Mouse (Mus musculus) heart, adult 18-20 months (tissue): ENCODE measurements around the gene Pla2g4f. TPM values are rescaled to one million over a fixed set of nuclear protein-coding genes. Genes with fewer than 3 reads are reported as not detected.

Experiments
- DNase-seq, 2 experiments: peaks; one replicate each; pipeline ENCODE4 v3.0.0; 2021 to 2022; ENCODE audit warnings: mixed read lengths in 1 of 2
- long read RNA-seq, 2 experiments: library from polyadenylated mRNA; stranded (forward); transcript quantifications; one replicate each; pipeline ENCODE4 v2.0.0; 2021
- total RNA-seq, 2 experiments: library from RNA; stranded (reverse); gene quantifications; 2 replicates each; pipeline ENCODE4 v1.2.3; 2021

Gene Pla2g4f
- total RNA-seq = under 1 TPM in 1 of 2 experiments, not detected in 1; 0.10 TPM
- long read RNA-seq, experiment 1 = 0 reads
- long read RNA-seq, experiment 2 = 0 reads

DNA sequence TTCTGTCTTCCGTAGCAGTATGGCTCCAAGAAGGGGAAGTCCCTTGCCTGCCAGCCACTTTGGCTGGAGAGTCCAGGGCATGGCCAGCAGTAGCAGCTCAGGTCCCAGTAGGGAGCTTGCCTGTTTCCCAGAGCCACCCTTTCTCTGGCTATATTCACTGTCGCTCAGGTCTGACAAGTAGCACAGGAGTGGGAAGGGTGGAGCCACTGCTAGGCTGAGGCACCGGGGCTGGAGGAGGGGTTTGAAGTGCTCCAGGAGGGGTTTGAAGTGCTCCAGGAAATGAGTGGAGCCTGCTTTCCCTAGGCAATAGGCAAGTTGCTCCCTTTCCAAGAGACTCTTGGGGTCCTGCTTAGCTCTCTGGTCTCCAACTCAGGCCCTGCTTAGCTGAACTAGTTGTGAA is at the start of gene Pla2g4f:
Gene Pla2g4f, minus strand, starts transcription at position 190 of the 400 bp plus-strand sequence.
- no peak for DNase-seq

DNA sequence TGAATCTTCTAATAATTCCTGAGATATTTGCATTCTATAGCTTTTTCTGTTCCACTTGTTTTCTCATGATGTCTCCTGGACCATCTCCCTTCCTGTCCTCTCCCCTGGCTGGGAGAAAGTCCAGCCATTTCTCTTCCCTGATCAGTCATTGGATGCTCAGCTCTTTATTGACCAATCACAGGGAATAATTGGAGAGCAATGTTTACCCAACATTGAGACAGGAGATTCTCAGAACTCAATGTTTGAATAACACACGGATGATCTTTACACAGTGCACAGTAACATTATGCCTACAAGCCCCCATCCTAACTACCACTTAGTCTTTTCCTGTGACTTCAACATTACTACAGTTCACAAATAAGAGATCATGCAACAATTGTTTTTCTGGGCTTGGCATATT is 46.5 kb upstream of the Pla2g4f start:
- no peak for DNase-seq

DNA sequence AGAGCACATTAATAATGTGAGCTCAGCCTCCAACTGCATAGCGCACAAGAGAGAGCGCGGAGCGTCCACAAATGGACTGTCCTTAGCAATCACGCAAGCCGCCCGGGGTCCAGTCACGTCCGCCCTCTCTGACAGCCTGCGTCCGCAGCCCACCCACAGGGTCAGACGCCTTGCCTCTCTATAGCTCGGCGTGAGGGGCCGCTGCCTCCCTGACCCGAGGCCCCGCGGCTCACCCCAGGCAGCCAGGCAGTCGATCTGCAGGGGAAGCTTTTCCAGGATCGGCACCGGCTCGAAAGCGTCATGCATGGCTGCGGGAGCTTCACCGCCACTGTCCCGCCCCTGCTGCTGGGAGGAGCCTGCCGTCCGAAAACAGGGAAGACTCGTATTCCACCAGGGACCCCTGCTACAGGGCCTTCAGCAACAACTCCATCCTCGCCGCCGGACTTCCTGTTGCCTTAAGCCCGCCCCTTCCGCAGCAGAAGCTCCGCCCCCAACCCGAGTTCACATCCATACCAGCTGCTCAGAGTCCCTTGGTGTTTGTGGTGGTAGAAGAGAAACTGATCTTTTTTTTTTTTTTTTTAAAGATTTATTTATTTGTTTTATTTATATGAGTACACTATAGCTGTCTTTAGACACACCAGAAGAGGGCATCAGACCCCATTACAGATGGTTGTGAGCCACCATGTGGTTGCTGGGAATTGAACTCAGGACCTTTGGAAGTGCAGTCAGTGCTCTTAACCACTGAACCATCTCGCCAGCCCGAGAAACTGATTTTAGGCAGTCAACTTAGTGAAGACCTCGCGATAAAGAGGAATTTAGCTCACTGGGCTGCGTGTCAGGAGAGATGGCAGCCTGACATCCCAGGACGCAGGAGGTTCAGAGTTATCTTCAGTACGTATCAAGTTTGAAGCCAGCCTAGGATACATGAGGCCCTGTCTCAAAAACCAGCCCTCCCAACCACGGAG is 39.0 kb upstream of the Pla2g4f start, which contains the start of gene Vps39:
Gene Vps39, minus strand, starts transcription at position 456 of the 965 bp plus-strand sequence.
- DNase-seq = peak; percentile 93 to 94

DNA sequence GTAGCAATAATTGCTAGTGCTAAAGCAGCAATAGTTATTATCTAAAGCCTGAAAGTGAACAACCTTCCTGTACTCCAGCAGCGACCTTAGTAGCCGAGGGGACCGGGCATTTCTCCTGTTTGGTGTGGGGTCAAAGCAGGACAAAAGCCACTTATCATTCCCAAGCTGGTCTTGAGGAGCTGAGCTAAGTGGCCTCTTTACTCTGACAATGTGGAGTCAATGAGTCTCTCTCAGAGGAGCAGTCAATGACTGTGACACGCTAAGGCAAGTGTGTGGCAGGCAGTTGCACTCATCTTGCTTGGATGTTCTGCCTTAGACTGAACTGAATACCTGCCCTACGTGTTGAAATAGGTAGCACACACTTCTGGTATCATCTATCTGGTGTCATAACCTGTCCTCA is 37.4 kb upstream of the Pla2g4f start:
- no peak for DNase-seq

DNA sequence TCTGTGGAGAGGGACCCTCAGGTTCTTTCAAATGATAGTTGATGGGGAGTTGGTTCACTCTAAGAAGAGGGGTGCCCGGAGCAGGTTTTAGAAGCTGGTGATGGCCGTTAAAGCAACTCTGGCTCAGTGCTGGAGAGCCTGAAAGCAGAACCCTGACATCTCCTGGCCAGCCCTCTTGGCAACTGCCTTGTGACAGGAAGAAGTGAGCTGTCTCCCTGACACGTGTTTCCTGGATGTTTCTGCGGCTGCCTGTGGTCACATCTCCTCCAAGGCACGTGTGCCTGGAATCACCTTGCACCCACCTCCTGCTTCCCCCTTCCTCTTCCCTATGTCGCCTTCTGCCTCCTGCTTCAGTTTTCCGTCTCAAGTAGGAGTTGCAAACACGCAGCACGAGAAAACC is 34.2 kb upstream of the Pla2g4f start:
- peak; percentile 46 to 75 for DNase-seq

DNA sequence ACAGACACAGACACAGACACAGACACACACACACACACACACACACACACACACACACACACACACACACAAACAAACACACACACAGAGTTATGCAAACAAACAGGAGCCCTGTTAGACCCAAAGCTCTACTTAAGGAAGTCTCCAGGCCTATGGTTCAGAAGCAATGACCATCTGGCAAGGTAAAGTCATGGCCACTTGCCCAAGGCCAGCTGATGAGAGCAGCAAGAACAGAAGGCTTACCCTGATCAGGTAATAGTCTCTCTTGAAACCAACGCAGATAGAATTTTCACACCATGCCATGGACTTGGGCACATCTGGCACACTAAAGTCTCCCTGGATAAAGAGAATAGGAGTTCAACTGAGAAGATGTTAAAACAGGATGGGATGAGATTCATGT is 27.8 kb upstream of the Pla2g4f start:
- DNase-seq = no peak

DNA sequence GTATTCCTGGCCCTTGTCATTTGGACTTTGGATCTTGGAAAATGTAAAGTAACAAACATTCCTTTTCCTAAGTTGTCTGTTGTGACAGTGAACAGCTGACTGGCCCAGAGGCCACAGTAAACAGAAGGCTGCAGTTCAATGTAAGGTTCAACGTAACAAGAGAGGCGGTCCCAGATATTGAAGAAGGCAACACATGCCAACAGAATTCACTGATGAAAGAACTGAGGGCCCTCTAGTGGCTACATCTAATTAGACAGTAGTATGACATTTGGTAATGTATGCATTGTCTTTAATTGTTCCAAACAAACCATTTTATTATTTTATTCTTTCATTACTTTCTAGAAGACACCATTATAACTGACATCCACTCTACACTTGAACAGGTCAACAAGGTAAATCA is 23.9 kb upstream of the Pla2g4f start:
- DNase-seq = no peak

DNA sequence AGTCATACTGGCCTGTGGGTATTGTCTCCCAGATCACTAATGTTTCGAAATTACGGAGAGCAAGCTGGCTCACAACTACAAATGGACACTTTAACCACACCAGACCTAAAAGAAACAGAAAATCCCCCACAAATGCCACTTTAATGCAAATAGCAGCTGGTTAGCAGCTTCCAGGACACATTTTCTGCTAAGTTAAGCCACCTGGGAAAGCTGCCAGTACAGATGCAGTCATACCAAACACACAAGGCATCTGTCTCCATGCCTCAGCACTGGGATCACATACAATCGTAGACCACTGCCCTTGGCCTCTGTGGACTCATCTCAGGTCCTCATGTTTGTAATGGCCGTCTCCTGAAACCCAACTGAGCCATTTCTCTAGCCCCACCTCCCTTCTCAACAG is 17.6 kb upstream of the Pla2g4f start:
- DNase-seq = no peak

DNA sequence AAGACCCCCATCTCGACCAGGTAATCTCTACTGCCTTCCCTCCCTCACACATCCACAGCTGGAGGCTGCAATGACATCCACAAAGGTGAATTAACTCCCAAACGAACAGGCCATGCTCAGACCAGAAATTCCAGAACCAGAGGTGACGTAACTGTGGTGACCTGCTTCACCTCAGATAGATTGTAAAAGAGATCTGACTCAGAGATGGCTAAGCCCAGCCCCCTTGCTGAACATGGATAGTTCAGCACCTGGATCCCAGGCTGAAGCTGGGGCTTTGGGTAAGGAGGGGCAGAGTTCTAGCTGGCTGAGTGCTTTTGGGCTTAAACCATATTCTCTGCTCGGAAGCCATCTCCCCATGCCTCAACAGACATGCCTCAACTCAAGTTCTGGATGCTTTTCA is 1.1 kb upstream of the Pla2g4f start:
- no peak for DNase-seq

DNA sequence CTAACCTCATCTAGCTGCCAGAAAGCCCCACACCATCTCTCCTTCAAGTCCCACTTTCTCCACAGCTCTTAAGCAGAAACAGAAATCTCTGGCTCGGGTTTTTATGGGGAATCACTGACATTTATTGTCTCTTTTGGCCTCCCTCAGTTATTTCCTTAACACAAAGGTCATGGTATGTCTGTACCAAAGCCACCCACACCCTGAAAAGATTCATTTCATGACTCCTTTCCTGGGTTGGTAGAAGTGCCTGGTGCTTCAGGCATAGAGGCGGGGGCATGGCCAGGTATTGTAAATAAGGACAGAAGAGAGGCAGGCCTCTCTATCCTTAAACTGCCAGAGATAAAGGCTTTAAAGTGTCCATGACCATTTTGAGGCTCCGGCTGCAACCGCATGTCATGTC is 522 bp upstream of the Pla2g4f start:
- DNase-seq = no peak

DNA sequence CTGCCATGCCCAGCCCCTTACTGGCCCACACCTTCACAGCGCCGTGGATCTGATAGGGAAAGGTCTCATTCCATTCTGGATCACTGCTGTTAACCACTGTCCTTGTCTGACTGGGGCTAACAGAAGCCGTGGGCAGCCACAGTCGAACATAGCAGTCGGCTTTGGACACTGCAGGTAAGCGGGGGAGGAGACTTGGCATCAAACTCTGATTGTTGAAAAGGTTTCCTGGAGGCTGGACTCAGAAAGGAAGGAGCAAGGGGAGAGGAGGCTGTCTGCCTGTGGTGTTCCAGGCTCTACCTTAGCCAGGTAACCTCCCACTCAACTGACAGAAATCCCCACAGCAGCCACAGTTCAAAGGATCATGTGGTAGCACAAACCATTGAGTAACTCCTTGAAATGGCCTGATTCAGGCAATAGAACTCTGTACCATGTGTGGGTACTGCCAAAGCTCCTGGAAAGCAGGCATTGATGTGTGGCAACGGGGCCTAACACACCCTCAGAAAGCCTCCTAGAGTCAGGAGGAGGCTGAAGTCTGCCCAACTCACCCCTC is 1.6 kb downstream of the Pla2g4f start:
- no peak for DNase-seq

DNA sequence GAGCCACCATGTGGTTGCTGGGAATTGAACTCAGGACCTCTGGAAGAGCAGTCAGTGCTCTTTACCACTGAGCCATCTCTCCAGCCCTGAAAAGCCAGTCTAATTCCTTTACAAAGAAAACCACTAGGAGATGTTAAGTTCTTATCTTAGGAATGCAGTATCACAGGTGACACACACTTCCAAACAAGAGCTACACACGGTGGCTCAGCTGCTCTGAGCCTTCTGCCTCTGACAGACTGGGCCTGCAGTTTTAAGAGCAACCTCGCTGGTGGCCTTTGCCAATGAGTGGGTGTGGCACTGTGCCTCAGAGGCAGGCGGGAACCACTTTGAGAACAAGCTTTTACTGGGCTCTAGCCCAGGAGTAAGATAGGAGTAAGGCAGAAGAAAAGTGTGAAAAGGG is 9.9 kb downstream of the Pla2g4f start:
- no peak for DNase-seq

DNA sequence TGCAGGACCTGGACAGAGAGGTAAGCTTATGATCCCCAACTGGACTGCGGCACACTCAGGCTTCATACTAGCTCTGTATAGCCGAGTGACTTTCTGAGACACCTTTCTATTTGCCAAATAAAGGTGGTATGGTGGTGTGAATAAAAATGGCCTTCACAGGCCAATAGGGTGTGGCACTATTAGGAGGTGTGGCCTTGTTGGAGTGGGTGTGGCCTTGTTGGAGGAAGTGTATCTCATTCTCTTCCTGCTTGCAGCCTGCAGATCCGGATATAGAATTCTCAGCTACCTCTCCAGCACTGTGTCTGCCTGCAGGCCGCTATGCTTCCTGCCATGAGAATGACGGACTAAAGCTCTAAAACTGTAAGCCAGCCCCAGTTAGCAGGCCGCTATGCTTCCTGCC is 12.9 kb downstream of the Pla2g4f start:
- no peak for DNase-seq

DNA sequence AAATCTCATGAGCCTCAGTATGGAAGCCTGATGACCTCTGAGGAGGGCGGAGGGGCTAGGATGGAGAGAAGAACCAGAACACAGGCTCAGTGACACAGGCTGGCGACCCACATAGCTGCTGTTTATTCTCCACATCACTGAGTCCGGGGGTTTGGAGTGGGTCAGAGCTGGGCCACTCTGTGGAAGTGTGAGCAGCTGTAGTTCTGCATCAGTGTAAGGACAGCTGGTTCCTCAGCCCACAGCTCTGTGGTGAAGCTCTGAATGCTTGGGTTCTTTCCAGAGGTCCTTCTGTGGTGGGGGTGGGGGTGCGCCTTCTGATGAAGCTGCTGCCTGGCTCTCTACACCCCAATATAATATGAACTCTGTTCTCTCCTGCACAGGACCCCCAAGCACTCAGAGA is 14.1 kb downstream of the Pla2g4f start:
- no peak for DNase-seq

DNA sequence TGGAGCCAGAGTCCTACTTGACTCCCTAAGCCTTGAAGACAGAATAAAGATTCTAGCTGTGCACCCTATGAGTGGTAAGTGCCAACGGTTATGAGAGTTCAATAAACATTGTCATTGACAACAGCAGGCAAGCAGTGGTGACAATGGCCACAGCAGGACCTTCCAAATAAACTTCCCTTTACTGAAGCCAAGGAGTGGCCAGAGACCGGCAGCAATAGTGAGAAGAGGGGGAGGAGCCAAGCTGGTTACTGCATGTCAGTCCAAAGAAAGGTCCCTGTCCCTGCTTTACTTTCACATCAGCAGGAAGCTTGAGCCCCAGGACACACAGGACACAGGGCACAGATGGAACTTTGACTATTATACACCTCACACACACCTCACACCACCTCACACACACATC is 17.8 kb downstream of the Pla2g4f start:
- DNase-seq = no peak

DNA sequence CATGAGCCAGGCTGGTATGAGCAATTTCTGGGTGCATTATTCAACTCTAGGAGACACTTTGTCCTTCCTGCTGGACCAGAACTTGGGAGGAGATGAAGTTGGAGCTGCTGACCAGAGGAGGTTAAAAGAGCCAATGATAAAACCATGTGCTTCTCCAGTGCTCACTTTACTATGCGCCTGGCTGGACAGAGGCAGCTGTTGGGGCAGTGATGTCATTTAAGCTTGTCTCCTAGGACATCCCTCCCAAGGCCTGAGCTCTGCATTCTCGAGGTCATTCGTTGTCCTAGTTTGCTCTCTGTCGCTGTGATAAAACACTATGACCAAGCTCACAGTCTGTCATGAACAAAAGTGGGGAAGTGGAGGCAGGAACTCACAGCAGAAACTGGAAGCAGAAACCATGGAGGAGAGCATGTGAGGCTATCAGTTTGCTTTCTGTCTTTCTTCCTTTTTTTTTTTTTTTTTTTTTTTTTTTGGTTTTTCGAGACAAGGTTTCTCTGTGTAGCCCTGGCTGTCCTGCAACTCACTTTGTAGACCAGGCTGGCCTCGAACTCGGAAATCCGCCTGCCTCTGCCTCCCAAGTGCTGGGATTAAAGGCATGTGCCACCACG is 22.4 kb downstream of the Pla2g4f start:
- no peak for DNase-seq

DNA sequence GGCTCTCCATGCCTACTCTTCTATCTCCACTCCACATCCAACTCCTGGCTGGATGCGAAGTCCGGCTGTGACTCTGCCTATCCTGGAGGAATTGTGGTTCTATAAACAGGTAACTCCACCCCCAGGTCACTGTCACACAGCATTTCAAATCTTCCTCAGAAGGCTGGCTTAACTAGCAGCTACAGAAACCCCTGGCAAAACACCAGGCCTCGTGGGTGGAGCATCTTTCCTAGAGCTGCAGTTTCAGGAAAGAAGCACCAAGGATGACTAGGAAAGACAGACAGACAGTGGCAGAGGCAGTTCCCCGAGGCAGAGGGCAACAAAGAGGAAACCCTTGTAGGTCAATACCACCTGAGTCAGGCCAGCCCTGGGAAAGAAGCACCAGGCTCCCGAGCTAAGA is 25.0 kb downstream of the Pla2g4f start, which contains the start of gene Pla2g4d:
Gene Pla2g4d, minus strand, starts transcription at position 203 of the 400 bp plus-strand sequence.
- no peak for DNase-seq

DNA sequence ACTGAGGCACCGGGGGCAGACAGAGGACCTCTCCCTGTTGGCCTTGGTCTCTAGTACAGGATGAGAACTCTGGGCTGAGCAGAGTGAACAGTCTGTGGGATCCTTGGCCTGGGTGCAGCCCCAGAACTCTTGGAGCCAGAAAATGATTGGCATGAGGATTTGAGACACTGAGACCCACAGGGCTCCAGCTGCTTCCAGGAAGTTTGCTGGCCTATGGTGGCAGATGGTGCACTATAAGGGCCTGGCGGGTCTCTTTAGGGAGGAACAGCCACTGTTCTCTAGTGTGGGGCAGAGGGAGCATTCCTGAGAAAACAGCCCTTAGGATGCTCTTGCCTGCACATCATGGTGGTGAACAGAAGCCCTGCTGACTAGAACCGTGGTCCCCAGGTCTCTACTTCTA is 25.6 kb downstream of the Pla2g4f start:
- DNase-seq = no peak

DNA sequence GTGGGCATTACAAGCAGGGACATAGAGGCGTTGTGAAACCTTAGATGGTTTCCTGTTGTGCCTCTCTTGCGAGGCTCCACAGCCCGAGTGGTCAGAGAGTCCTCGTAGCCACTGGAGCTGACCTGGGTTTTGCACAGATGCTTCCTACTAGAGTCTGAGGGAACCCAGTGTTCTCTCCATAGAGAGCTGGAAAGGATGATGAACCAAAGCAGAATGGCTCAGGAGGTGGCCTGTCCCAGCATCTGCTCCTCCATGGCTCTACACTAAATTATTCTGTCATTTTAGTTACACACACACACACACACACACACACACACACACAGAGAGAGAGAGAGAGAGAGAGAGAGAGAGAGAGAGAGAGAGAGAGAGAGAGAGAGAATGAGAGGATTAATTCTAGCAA is 28.3 kb downstream of the Pla2g4f start:
- no peak for DNase-seq

DNA sequence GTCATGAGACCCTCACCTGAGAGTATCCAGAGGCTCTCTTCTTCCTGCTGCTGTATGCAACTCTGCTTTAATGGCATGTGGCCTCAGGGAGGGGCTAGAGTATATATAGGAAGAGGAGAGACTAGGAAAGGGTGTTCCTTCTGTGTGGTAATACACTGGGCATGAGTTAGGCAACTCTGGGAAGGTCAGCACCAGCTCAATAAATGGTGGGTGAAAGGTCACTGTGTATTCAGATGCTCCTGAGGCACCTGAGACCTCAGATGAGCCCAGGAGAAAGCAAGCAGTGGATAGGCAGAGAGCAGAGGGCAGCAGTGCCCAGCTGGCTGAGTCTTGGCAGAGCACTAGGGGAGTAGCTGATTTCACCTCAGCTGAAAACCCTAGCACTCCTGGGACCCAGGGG is 29.3 kb downstream of the Pla2g4f start:
- DNase-seq = no peak

DNA sequence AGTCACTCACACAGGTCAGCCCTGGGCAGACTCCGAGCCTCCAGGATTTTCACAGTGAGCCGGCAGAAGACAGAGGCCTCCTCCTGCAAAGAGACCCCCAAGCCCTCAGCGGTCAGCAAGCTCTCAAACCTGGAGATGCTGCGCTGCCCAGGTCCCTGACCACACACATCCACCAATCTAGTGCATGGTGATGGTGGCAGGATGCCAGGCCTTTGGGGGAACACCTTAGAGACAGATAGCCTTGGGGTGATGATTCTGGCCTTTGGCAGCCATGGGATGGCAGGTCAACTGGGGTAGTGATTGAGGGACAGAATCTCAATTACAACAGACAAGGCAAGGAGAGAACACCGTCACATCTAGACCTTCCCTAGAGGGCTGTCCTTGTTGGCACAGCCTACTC is 29.9 kb downstream of the Pla2g4f start:
- DNase-seq = no peak

DNA sequence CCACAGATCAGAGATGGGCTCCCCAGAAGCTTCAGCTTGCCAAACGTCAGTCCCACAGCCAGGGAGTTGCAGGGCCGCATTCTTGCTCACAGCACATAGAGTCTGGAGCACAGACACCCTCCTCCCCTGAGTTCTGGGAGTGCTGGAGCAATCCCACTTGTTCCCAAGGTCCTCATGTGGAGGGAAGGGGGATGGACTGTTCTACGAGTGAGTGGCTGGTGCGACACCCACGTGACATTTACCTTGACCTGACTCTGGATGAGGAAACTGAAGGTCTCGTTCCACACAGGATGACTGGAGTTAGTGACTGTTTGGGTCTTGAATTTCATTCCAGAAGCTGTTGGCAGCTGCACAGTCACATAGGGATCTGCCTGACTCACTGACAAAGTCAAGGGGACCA is 30.4 kb downstream of the Pla2g4f start:
- DNase-seq = no peak

DNA sequence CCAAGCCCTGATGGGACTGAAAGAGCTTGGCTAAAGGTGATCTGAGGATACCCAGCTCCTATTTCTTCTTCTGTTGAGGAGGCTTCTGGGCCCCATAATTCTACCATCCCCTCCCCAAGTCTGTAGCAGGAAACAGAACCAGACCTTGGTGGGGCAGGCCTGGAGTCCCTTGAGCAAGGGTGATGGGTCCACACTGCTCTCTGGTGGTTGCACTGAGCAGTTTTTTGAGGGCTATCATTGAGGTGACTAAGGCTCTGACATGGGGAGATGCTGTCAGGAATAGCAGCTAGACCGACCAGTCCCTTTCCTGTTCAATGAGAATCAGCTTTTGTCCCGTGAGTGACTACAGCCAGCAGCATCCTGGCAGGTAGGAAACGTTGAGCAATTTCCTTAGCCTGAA is 32.7 kb downstream of the Pla2g4f start:
- no peak for DNase-seq
